In genomic region chr17:47005741-47006405, GRCm38 (mm10) we compare ENCODE assay signal across 12 mouse cellular contexts. TPM values are rescaled to one million over a fixed set of nuclear protein-coding genes. Genes with fewer than 3 reads are reported as not detected.
DNase-seq lines count a peak whose midpoint lies in the region; ATAC-seq and TF ChIP-seq lines count a peak whose summit lies in the region.
"Had no signal": no experiment of that assay in that cellular context is flagged by ENCODE, and none has a peak within 500 bp of the region (broad histone marks: within the 10 kb centered on the region; RNA-seq: fewer than 3 reads in every experiment).

No protein-coding gene starts in this region.

- DNase-seq in hindbrain, postnatal 0 days (ENCODE audit: low spot score): peak; percentile 44
- no peak for DNase-seq in hindbrain, embryonic 10.5 days (ENCODE audit: low spot score)
- DNase-seq in midbrain, embryonic 11.5 days (ENCODE audit: low spot score, missing footprints): no peak
- DNase-seq in splenic B cell, adult 2 months (ENCODE audit: low read depth, low spot score): peak; percentile 8
- no peak for DNase-seq in left cerebral cortex, postnatal 14 days (ENCODE audit: low spot score in 2 of 2)
- DNase-seq: cerebellum, adult 18-20 months; retina, postnatal 1 day; thymus, postnatal 25 days had no signal

- H3K9me3 ChIP-seq in hindbrain, postnatal 0 days (ENCODE audit: low read length): no peaks in the 10 kb centered on the region
- no peaks in the 10 kb centered on the region for H3K9me3 ChIP-seq in hindbrain, embryonic 10.5 days
- no peaks in the 10 kb centered on the region for H3K9me3 ChIP-seq in midbrain, embryonic 13.5 days
- no peaks in the 10 kb centered on the region for H3K9me3 ChIP-seq in midbrain, embryonic 11.5 days (ENCODE audit: control insufficient read depth, low read length)
- H3K9me3 ChIP-seq: embryonic facial prominence, embryonic 15.5 days had no signal

- no peaks in the 10 kb centered on the region for H3K27me3 ChIP-seq in hindbrain, postnatal 0 days (ENCODE audit: insufficient read depth, low read length)
- no peaks in the 10 kb centered on the region for H3K27me3 ChIP-seq in hindbrain, embryonic 10.5 days (ENCODE audit: insufficient read depth, poor library complexity, severe bottlenecking)
- H3K27me3 ChIP-seq in midbrain, embryonic 13.5 days: no peaks in the 10 kb centered on the region
- H3K27me3 ChIP-seq in midbrain, embryonic 11.5 days (ENCODE audit: control insufficient read depth, insufficient read depth, low read length): no peaks in the 10 kb centered on the region
- no peaks in the 10 kb centered on the region for H3K27me3 ChIP-seq in splenic B cell, adult 2 months (ENCODE audit: control insufficient read depth, insufficient read depth, low read length, poor library complexity, severe bottlenecking)
- H3K27me3 ChIP-seq: embryonic facial prominence, embryonic 15.5 days had no signal

- H3K4me1 ChIP-seq in hindbrain, postnatal 0 days (ENCODE audit: insufficient read depth, low read length): peaks cover 10% of the 10 kb centered on the region; the same call in 1 of the 2 replicates
- H3K4me1 ChIP-seq in hindbrain, embryonic 10.5 days (replicated peaks): peaks cover 24% of the 10 kb centered on the region
- peaks cover 30% of the 10 kb centered on the region for H3K4me1 ChIP-seq in midbrain, embryonic 13.5 days (replicated peaks)
- peaks cover 10% of the 10 kb centered on the region for H3K4me1 ChIP-seq in midbrain, embryonic 11.5 days (ENCODE audit: control insufficient read depth, insufficient read depth, low read length)

- no peak overlapping the region for H3K27ac ChIP-seq in hindbrain, postnatal 0 days
- no peak overlapping the region for H3K27ac ChIP-seq in hindbrain, embryonic 10.5 days
- no peak overlapping the region for H3K27ac ChIP-seq in midbrain, embryonic 13.5 days
- H3K27ac ChIP-seq in midbrain, embryonic 11.5 days (ENCODE audit: low read depth, low read length): no peak overlapping the region
- H3K27ac ChIP-seq: embryonic facial prominence, embryonic 15.5 days had no signal

- TF ChIP-seq CTCF in hindbrain, postnatal 0 days (IDR thresholded peaks at IDR 0.05; ENCODE audit: low read depth): peak; percentile 36

- no peak overlapping the region for H3K4me2 ChIP-seq in hindbrain, postnatal 0 days (ENCODE audit: low read depth, low read length)
- H3K4me2 ChIP-seq in midbrain, embryonic 13.5 days (replicated peaks): no peak overlapping the region
- H3K4me2 ChIP-seq in midbrain, embryonic 11.5 days: no peak overlapping the region
- H3K4me2 ChIP-seq: embryonic facial prominence, embryonic 15.5 days had no signal

- H3K4me3 ChIP-seq in hindbrain, postnatal 0 days (ENCODE audit: low read length): no peak overlapping the region
- H3K4me3 ChIP-seq in hindbrain, embryonic 10.5 days: no peak overlapping the region
- H3K4me3 ChIP-seq in midbrain, embryonic 13.5 days (replicated peaks): no peak overlapping the region
- no peak overlapping the region for H3K4me3 ChIP-seq in midbrain, embryonic 11.5 days (ENCODE audit: low read depth, low read length)
- H3K4me3 ChIP-seq: embryonic facial prominence, embryonic 15.5 days had no signal

- WGBS in hindbrain, postnatal 0 days: 48% methylated on average over 7 of the region's 7 CpGs
- 85% methylated on average over 7 of the region's 7 CpGs for WGBS in hindbrain, embryonic 10.5 days
- 80% methylated on average over 7 of the region's 7 CpGs for WGBS in midbrain, embryonic 13.5 days
- WGBS in midbrain, embryonic 11.5 days: 84% methylated on average over 7 of the region's 7 CpGs

- no peak overlapping the region for H3K9ac ChIP-seq in hindbrain, postnatal 0 days (replicated peaks; ENCODE audit: low read length)
- 0 out of 2 replicates have a peak overlapping the region, but pooled peaks have one; percentile 1 for H3K9ac ChIP-seq in midbrain, embryonic 13.5 days (replicated peaks)
- H3K9ac ChIP-seq in midbrain, embryonic 11.5 days (ENCODE audit: low read length): no peak overlapping the region
- H3K9ac ChIP-seq: embryonic facial prominence, embryonic 15.5 days had no signal

- no peak for ATAC-seq in hindbrain, postnatal 0 days
- ATAC-seq in midbrain, embryonic 13.5 days: no peak
- ATAC-seq in midbrain, embryonic 11.5 days (ENCODE audit: low FRiP score): no peak
- ATAC-seq in granulocyte monocyte progenitor cell, adult 5-6 weeks (replicated peaks; ENCODE audit: poor library complexity, severe bottlenecking): 0 out of 2 replicates have a peak, but pooled peaks have one; percentile 2
- ATAC-seq: forebrain, embryonic 16.5 days had no signal

- H3K36me3 ChIP-seq in hindbrain, postnatal 0 days (ENCODE audit: insufficient read depth, low read length): no peaks in the 10 kb centered on the region
- H3K36me3 ChIP-seq in hindbrain, embryonic 10.5 days: peaks cover 30% of the 10 kb centered on the region
- H3K36me3 ChIP-seq in midbrain, embryonic 13.5 days: peaks cover 3% of the 10 kb centered on the region
- H3K36me3 ChIP-seq in midbrain, embryonic 11.5 days (ENCODE audit: control insufficient read depth, insufficient read depth, low read length): 0 out of 2 replicates have a peak, but pooled peaks cover 4% of the 10 kb centered on the region
- H3K36me3 ChIP-seq in splenic B cell, adult 2 months (ENCODE audit: control insufficient read depth, insufficient read depth, low read length, poor library complexity, severe bottlenecking): no peaks in the 10 kb centered on the region

- intact Hi-C loops in left cerebral cortex, postnatal 14 days (cut with DNase I): no loop called here

RNA-seq across cellular contexts. Expression of gene Ubr2, which starts 4.5 kb away (rescaled TPM):
- total RNA-seq in hindbrain, postnatal 0 days (2014; rRNA removed): 20.8 and 33.0 TPM in 2 replicates
- polyA plus RNA-seq in hindbrain, postnatal 0 days (2015; fragmentation: Nextera tagmentation; extraction: Ambion mirVana): 8.5 and 8.7 TPM in 2 replicates
- 16.7 and 17.6 TPM in 2 replicates for polyA plus RNA-seq in hindbrain, embryonic 10.5 days (2016; fragmentation: Nextera tagmentation; extraction: Ambion mirVana)
- 16.7 and 18.0 TPM in 2 replicates for polyA plus RNA-seq in midbrain, embryonic 13.5 days (2015; fragmentation: Nextera tagmentation; extraction: Ambion mirVana)
- polyA plus RNA-seq in midbrain, embryonic 11.5 days (2014; fragmentation: Nextera tagmentation; extraction: Ambion mirVana): 18.1 and 18.7 TPM in 2 replicates
- 40.9 and 45.3 TPM in 2 replicates for total RNA-seq in granulocyte monocyte progenitor cell, adult 5-6 weeks (2014; fragmentation: Nextera tagmentation)
- total RNA-seq in granulocyte monocyte progenitor cell, adult 5-6 weeks (2017): 20.3 and 25.3 TPM in 2 replicates
- 10 to 100 TPM; 50.5 to 53.5 TPM for total RNA-seq in left cerebral cortex, postnatal 14 days (2021)

Comparison
In these comparisons a context has a peak if more than half of its experiments do, and no peak if none do; other contexts are left out.
1. DNase-seq: peak in hindbrain, postnatal 0 days (single experiment) and splenic B cell, adult 2 months (single experiment); none in hindbrain, embryonic 10.5 days (single experiment), midbrain, embryonic 11.5 days (single experiment) and left cerebral cortex, postnatal 14 days (0 of 2).